Mouse (Mus musculus) small intestine, adult 2 months (tissue): ENCODE data around the gene Rcl1.

Experiments used
- CTCF ChIP-seq: fragments of 200-500 bp; IDR thresholded peaks from 2 replicates; pipeline ENCODE4 v1.5.1; 2012; ENCODE audit warnings: low read depth, mild to moderate bottlenecking, control low read depth, inconsistent platforms, low read length, moderate library complexity, mixed read lengths; ENCODE audit not compliant: insufficient replicate concordance, insufficient read length; ENCODE audit errors: extremely low read depth
- POLR2A ChIP-seq: fragments of 200-500 bp; IDR thresholded peaks from 2 replicates; pipeline ENCODE4 v1.6.1; 2012; ENCODE audit warnings: low read depth, mild to moderate bottlenecking, control low read depth, inconsistent platforms, low read length, moderate library complexity

- TF ChIP-seq POLR2A (no peak), CTCF (no peak)
Measured at GRCm38 (mm10) chr19:29064451-29065102, 36.6 kb upstream of the Rcl1 start.
